Mouse (Mus musculus): Measurements from ENCODE around the gene Fbxo17.

The Fbxo17 gene

DNA sequence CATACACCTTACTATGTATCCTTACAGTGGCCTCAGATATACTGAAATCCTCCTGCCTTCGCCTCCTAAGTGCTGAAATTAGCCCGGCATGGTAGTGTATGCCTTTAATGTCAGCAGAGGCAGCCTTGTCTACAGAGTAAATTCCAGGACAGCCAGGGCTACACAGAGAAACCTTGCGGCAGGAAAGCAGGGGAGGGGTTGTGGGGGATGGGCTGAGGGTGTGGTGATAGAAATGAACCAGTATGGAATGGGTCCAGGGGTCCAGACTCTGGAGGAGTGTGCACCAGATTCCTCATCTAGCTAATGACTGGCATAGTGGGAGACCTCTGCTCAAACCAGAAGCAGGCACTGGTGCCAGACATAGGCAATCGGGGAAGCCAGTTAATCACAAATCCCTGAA, 2.6 kb downstream of the Fbxo17 start:
- DNase-seq (ENCODE audit: low spot score in 2 of 2), result no peak

DNA sequence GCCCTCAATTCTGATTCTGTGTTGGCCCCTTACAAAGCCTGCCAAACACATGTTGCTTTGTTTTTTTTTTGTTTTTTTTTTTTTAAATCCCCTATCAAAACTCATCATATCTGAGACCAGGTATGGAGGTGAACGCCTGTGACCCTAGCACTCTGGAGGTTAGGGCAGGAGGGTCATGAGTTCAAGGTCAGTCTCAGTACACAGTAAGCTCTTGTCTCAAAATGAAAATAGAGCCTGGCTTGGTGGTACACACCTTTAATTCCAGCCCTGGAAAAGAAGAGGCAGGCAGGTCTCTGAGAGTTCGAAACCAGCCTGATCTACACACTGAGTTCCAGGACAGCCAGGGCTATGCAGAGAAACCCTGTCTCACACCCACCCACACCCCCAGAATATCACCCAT, 3.0 kb downstream of the Fbxo17 start:
- DNase-seq (ENCODE audit: low spot score in 2 of 2), result no peak

- DNase-seq (ENCODE audit: low spot score in 2 of 2), result no peak
Measured at GRCm38 (mm10) chr7:28720753-28721537, 4.3 kb downstream of the Fbxo17 start.

DNA sequence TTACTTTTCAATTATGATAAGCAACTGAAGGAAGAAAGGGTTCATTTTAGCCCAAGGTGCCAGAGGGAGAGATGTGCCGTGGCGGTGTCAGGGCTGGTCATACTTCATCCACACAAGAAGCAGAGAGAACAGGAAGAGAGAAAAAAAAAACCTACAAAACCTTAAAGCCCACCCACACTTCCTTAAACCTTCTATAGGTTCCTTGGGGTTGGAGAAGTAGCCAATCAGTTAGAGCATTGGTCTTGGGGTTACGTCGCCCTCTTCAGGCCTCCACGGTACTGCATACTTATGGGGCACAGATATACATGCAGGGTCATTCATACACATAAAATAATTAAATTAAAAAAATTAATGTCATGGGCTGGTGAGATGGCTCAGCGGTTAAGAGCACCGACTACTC, 5.5 kb downstream of the Fbxo17 start:
- no peak for DNase-seq (ENCODE audit: low spot score in 2 of 2)

DNA sequence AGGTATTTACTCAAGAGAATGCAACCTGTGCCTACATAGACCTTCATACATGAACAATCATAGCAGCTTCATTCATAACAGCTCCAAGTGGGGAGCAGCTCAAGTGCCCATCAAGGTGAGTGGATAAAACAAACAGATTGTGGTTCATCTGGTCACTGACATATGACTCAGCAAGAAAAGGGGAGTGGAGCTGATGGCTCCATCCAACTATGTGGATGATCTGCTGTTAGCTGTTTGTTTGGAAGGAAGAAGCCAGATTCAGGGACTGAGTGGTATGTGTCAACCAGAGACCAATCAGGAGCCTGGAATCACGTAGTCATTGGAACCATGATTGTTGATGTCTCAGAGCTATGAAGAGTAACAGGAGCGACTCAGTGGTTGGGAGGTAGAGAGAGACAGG, 8.0 kb downstream of the Fbxo17 start:
- DNase-seq (ENCODE audit: low spot score in 2 of 2), result no peak

- peak in 1 of 2 experiments; percentile 37 for DNase-seq (ENCODE audit: low spot score in 2 of 2)
Measured at GRCm38 (mm10) chr7:28726600-28726999, 10.0 kb downstream of the Fbxo17 start.

DNA sequence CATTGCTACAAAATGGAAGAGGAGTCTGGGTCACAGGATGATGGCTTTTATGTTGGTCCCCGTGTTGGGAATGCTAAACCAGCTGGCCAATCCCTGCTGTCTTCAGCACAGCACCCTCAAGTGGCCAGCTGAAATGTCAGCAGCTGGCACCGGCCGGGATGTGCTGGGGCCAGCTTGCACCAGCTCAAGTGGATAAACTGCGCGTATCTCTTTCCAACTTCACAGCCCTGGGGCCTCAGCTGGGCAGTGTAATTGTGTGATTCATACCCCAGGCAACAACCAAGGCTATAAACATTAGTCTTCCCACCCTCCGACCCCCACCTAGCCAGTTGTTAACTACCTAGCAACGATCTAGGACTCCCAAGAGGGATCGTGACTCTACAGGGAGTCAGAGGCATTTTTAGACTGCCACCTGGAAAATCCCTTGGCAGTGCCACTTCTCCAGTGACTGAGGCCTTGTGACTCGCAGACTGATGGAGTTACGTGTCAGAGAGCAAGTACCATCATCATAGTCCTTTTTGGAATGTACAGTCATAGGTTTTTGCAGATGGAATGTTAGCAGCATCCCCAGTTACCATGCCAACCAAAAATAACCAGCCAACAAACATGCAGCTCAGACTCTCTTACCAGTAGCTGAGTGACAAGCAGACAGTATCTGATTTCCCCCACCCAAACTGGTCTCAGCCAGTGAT, 11.2 kb downstream of the Fbxo17 start:
- no peak for DNase-seq (ENCODE audit: low spot score in 2 of 2)

DNA sequence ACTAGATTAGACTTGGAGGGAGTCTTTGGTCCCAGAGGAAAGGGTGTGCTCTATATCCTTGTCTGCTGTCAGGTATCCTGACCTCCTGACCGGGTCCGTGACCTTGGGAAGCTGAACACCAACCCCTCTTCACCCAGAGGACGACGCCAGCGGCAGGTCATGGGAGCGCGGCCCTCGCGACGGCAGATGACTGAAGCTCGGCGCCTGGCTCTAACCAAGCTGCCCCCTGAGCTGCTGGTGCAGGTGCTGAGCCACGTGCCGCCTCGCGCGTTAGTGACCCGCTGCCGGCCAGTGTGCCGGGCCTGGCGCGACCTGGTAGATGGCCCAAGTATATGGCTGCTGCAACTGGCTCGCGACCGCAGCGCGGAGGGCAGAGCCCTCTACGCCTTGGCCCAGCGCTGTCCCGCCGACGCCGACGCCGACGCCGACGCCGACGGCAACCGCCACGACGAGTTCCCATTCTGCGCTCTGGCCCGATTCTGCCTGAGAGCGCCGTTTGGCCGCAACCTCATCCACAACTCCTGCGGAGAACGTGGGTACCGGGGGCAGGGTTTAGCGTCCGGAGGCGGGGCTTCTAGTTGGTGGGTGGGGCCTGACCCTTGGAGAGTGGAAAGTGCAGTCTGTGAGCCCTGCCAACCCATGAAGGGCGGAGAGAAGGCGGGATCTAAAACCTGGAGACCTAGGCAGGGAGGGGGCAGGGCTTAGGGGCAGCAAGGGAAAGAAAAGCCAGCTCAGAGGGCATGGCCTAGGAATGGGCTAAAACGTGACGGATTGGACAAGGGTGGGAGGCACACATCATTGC, 15.9 kb downstream of the Fbxo17 start:
- peak; percentile 34 to 56 for DNase-seq (ENCODE audit: low spot score in 2 of 2)

DNA sequence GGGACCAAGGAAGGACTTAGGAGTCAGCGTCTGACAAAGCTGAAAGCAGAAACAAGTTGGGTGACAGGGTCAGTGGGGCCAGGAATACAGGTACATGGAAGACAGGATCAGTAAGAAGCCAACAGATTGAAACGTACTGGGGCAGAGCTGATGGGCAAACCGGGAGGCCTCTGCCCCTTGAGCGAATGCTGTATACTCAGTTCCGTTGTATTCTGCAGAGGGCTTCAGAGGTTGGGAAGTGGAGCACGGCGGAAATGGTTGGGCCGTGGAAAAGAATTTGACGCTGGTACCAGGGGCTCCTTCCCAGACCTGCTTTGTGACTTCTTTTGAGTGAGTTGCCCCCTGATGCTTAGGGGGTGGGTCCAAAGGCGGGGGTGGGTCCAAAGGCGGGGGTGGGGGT, 16.6 kb downstream of the Fbxo17 start:
- DNase-seq (ENCODE audit: low spot score in 2 of 2), result no peak

- no peak for DNase-seq (ENCODE audit: low spot score in 2 of 2)
Measured at GRCm38 (mm10) chr7:28735701-28736100, 19.1 kb downstream of the Fbxo17 start.

GRCm38 (mm10) chr7:28739829-28740228, 23.2 kb downstream of the Fbxo17 start:
- no peak for DNase-seq (ENCODE audit: low spot score in 2 of 2)

GRCm38 (mm10) chr7:28740949-28741348, 24.3 kb downstream of the Fbxo17 start:
- no peak for DNase-seq (ENCODE audit: low spot score in 2 of 2)

DNA sequence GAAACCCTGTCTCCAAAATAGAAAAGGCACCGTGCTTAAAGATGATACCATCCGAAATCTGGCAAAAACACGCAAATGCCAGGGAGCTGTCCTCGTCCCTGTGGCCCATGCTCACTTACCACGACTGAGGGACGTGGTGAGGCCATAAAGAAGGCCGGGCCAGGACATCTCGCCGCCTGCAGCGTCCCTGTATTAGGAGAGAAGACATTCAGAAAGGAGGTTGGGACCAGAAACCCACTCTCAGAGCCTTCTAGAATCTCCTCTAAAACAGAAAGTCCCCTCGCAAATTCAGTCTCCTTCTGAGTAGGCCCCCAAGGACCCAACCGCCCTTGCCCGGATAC, 24.7 kb downstream of the Fbxo17 start:
- DNase-seq (ENCODE audit: low spot score in 2 of 2), result no peak

DNA sequence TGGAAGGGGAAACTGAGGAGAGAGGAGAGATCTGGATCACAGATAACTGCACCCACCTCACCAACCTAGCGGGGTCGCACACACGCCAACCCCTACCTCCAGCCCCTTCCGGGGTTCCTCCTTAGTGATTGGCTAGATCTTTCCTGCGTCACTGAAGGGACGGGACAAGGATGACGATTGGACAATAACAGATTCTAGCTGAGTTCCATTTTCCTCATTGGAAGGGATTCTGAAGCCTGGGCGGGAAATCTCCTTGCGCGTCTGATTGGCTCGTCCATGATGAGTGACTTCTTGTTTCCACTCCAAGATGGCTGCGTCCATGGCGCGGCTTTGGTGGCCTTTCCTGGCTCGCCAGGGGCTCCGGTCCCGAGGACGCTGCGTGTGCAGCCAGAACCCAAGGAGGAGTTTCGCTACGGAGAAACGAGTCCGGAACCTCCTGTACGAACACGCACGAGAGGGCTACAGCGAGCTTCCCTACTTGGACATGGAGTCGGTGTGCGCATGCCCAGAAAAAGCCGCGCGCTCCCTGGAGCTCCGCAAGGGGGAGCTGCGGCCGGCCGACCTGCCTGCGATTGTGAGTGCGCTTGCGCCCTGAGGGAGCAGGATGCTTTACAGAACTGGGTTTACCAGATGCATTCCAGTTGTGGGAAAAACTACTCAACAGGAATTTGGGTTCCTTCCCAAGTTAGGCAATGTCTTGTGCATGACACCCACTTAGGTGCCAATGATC, 25.3 kb downstream of the Fbxo17 start, which contains the start of the genes Mrps12 and Sars2:
Gene Mrps12 (minus strand): TSS at position 112 of the 730 bp plus-strand sequence.
Gene Sars2 (plus strand): TSS at position 284 of the 730 bp plus-strand sequence.
- DNase-seq (ENCODE audit: low spot score in 2 of 2), result peak; percentile 98 to 99

DNA sequence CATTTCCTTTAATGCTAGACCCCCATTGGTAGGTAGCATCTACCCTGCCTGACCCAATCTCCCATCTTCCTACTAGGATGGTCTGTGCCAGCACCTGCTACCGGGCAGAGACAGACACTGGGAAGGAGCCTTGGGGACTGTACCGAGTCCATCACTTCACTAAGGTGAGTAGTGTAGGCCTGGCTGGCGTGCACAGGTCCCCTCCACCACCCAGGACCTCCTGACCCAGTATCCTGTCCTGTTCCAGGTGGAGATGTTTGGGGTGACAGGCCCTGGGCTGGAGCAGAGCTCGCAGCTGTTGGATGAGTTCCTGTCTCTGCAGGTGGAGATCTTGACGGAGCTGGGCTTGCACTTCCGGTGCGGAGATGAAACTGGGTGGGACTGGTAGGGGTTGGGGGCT, 33.3 kb downstream of the Fbxo17 start:
- DNase-seq (ENCODE audit: low spot score in 2 of 2), result no peak

DNA sequence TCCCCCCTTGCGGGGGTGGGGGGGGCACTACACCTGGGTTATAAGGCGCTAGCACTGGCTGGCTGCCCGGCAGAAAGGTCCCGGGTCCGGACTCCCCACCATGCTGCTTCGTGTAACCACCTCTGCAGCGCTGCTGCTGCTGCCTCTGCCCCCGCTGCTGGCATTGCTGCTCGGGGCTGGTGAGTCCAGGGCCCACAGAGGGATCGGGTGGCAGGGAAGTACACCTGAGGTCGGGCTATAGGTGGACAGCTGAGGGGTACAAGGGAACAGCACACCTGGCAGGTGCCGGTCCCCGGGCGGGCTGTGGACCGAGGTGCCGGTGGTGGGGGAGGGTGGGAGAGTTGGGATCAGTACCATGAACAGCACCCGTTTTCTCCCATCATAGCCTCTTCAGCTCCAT, 39.5 kb downstream of the Fbxo17 start, which contains the start of gene Ccer2:
Gene Ccer2 (plus strand): TSS at position 96 of the 400 bp plus-strand sequence.
- no peak for DNase-seq (ENCODE audit: low spot score in 2 of 2)

DNA sequence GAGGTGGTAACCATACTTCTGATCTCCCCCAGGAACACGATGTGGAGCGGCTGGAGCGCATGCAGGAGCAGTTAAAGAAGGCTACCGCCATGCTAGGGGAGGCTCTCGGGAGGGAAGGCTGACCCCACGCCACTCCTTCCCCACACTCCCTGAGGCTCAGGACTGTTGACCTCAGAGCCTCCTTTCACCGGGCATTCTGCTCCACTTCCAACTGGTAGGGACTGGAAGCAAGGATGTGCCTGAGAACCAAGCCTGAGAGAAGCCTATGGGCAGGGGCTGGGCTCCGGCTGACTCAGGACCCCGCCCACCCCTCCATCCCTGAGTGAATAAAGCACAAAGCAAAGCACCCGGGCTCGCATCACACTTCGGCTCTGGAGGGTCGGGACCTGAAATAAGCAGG, 42.0 kb downstream of the Fbxo17 start:
- DNase-seq (ENCODE audit: low spot score in 2 of 2), result no peak

- no peak for DNase-seq (ENCODE audit: low spot score in 2 of 2)
Measured at GRCm38 (mm10) chr7:28761907-28762306, 45.3 kb downstream of the Fbxo17 start.

GRCm38 (mm10) chr7:28765211-28765610, 48.6 kb downstream of the Fbxo17 start:
- DNase-seq (ENCODE audit: low spot score in 2 of 2), result no peak

- peak; percentile 99 to 100 for DNase-seq (ENCODE audit: low spot score in 2 of 2)
Measured at GRCm38 (mm10) chr7:28766173-28766879, 49.7 kb downstream of the Fbxo17 start, which contains the start of gene Sirt2. Gene Sirt2, plus strand, starts transcription at chr7:28766735.

DNA sequence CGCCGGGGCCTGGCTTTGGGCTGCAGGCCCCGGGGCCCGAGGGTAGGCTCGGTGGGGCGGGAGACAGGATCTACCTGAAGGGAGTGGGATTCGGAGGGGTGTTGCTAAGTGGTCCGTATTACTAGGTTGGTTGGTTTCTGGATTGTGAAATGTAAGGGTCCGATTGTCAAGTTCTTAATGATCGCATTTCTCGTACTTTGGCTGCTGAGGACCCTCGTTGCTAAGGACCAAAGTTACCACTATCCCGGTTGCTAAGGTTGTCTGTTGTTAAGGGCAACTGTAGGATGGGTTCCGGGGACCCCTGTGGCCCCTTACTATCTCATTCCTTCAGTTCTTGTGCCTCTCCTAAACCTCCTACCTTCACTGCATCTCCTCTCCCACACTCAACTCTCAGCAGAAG, 50.3 kb downstream of the Fbxo17 start:
- no peak for DNase-seq (ENCODE audit: low spot score in 2 of 2)

Measured in heart, adult 9 months (tissue).